Mouse (Mus musculus) adrenal gland (tissue): Measurements from ENCODE around the gene Med13l.

Experiments
- intact Hi-C: fragments of 180-260 bp; cut with DNase I; formaldehyde crosslinking; loops from one replicate; pipeline ENCODE4 v1.15.1; 2025

Gene Med13l

GRCm38 (mm10) chr5:118653119-118653518 lies 92.6 kb downstream of the Med13l start:
- intact Hi-C loops: loop anchor here (10.0 kb wide), 1 partner anchor 58 kb away; no protein-coding TSS in a partner anchor

- intact Hi-C loops: loop anchor here (10.0 kb wide), 1 partner anchor 60 kb away; no protein-coding TSS in a partner anchor
These were observed 94.1 kb downstream of the Med13l start for GRCm38 (mm10) chr5:118654599-118654998.

- intact Hi-C loops: loop anchor here (10.0 kb wide), 1 partner anchor 60 kb away; no protein-coding TSS in a partner anchor
These were observed 94.5 kb downstream of the Med13l start for GRCm38 (mm10) chr5:118655025-118655424.

GRCm38 (mm10) chr5:118655428-118655827 lies 94.9 kb downstream of the Med13l start:
- intact Hi-C loops: loop anchor here (10.0 kb wide), 1 partner anchor 61 kb away; no protein-coding TSS in a partner anchor

GRCm38 (mm10) chr5:118655966-118656365 lies 95.5 kb downstream of the Med13l start:
- intact Hi-C loops: loop anchor here (10.0 kb wide), 1 partner anchor 61 kb away; no protein-coding TSS in a partner anchor

GRCm38 (mm10) chr5:118658256-118658837 lies 97.9 kb downstream of the Med13l start:
- intact Hi-C loops: loop anchor here (10.0 kb wide), 1 partner anchor 64 kb away; no protein-coding TSS in a partner anchor

- intact Hi-C loops: loop anchor here (10.0 kb wide), 1 partner anchor 65 kb away; no protein-coding TSS in a partner anchor
These were observed 99.2 kb downstream of the Med13l start for GRCm38 (mm10) chr5:118659713-118660112.

GRCm38 (mm10) chr5:118661751-118662150 lies 101.3 kb downstream of the Med13l start:
- intact Hi-C loops: no loop called here

GRCm38 (mm10) chr5:118663999-118664398 lies 103.5 kb downstream of the Med13l start:
- intact Hi-C loops: no loop called here

- intact Hi-C loops: no loop called here
These were observed 104.5 kb downstream of the Med13l start for GRCm38 (mm10) chr5:118665023-118665422.

GRCm38 (mm10) chr5:118666437-118667207 lies 106.1 kb downstream of the Med13l start:
- intact Hi-C loops: no loop called here

- intact Hi-C loops: no loop called here
These were observed 107.4 kb downstream of the Med13l start for GRCm38 (mm10) chr5:118667863-118668262.

- intact Hi-C loops: no loop called here
These were observed 108.5 kb downstream of the Med13l start for GRCm38 (mm10) chr5:118668931-118669330.

GRCm38 (mm10) chr5:118672111-118672510 lies 111.6 kb downstream of the Med13l start:
- intact Hi-C loops: no loop called here

GRCm38 (mm10) chr5:118673859-118674258 lies 113.4 kb downstream of the Med13l start:
- intact Hi-C loops: no loop called here

- intact Hi-C loops: no loop called here
These were observed 113.8 kb downstream of the Med13l start for GRCm38 (mm10) chr5:118674321-118674720.

GRCm38 (mm10) chr5:118675697-118676096 lies 115.2 kb downstream of the Med13l start:
- intact Hi-C loops: no loop called here

GRCm38 (mm10) chr5:118676151-118676918 lies 115.9 kb downstream of the Med13l start:
- intact Hi-C loops: no loop called here

GRCm38 (mm10) chr5:118679283-118679835 lies 118.9 kb downstream of the Med13l start:
- intact Hi-C loops: no loop called here

- intact Hi-C loops: no loop called here
These were observed 120.4 kb downstream of the Med13l start for GRCm38 (mm10) chr5:118680853-118681252.

- intact Hi-C loops: no loop called here
These were observed 121.5 kb downstream of the Med13l start for GRCm38 (mm10) chr5:118682007-118682406.
